Mouse (Mus musculus) forelimb bud, embryonic 11.5 days (tissue): ENCODE data around the gene Taok3.

Experiments
- DNase-seq: peaks from one replicate; pipeline ENCODE4 v3.0.0-alpha.2; 2012; ENCODE audit warnings: low read depth, low spot score

Gene Taok3

DNA sequence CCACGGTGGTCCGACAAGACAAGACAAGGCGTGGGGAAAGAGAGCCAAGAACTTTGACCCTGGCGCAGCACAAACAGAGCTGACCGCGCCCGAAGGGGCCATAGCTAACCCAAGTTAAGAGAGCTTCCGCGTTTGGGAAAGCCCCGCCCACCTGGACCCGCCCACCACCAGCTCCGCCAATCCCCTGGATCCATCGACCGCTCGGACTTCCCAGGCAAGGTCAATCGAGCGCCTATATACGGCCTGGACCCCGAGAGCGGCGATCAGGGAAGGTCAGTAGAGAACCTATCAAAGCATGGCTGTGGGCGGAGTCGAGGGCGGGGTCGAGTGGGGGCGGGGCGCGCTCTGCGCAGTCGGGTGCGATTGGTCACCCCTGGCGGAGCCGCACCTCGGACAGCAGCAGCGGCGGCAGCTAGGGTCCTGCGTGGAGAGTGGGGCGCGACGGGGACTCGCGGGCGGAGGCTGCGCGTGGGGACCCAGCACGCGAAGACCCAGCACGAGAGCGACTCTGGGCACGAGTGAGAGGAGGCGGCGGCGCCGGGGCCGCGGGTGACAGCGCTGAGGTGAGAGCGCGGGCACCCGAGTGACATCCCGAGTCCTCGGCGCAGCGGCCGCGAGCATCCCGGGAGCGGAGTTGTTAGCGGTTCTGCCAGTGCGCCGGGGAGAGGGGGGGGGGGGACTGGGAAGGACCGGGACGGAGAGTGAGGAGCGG lies at the start of gene Taok3:
TSS of gene Taok3 (plus strand) at position 353 of the 712 bp plus-strand sequence.
- DNase-seq: peak; percentile 99

DNA sequence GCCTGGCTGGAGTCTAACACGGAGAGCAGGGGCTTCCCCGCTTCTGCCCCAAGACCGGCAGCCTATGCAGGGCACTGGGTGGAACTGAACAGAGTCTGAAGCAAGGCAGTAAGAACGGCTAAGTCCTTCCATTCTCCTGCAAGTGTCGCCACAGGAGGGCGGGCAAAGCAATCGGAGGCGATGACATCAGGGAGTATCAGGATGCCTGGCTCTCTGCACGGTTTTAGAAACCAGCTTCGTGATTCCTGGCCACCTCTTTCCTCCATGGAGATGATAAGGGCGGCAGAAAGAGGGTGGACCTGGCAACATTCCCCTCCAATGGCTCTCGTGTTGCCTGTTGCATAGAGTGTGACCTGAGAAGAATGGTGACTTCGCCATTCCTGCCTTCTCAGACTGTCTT lies 32.2 kb upstream of the Taok3 start:
- DNase-seq: no peak

DNA sequence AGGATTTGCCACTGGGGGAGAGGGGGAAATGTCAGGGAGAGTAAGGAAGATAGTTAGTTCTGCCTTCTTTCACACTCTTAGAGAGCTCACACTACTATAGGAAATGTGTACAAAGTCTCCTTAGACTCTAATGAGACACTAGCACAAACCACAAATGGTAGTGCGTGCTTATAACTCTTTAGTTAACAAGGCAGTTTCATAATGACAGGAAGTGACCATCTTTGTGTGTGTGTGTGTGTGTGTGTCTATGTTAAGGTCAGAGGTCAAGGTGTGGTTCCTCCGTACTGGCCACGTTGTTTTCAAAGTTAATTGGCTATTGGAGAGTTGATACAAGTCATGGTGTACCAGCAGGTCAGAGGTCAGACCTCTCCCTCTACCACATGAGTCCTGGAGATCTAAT lies 30.8 kb upstream of the Taok3 start:
- DNase-seq: no peak

DNA sequence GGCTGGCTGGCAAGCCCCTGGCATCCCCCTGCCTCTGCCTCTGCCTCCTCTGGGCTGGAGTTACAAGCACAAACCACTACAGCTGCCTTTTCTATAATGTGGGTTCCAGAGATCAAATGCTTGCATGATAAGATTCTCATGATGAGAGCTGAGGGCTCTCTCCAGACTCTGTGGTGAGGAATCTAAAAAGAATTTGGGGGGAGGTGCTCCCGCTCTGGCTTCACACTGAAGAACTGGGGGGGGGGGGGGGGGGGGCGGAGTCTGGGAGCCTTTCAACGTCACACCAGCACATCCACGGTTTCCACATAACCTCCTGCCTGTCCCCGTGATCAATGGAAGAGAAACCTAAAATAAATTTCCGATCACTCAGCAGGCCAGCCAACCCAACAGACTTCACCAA lies 30.1 kb upstream of the Taok3 start:
- DNase-seq: no peak

DNA sequence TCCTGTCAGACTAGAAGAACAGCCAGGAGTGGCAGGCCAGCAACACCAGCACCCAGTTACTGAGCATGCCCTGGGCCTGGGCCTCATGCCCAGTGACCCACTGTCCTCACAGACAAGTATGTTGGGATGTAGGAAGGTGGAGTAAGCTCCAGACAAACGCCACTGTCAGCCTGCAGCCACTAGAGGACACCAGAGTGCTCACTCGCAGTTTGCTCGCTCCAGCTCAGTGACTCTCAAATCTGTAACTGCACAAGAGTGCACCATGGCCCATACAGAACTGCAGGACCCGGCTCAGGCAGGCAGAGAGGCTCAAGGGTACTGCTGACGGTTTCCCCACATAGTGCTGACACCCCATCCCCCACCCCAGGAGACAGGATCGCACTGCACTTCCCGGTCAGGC lies 25.5 kb upstream of the Taok3 start:
- peak; percentile 65 for DNase-seq

DNA sequence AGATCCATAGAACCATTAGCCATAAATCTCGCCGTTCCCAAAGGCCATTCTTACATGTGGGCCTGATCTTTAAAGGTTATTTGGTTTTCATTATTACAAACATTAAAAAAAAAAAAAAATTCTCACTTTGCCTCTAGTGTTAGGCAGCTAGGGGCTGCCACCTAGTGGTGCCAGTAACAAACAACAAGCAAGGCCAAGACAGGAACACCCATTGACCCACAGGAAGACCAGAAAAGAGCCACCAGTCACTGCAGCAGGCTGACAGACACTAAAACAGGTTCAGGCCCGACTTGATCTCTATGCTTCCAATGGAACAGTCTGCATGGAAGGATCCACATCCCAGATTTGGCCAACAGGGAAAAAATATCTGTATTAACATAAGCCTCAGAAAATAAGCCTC lies 23.2 kb upstream of the Taok3 start:
- DNase-seq: peak; percentile 56

DNA sequence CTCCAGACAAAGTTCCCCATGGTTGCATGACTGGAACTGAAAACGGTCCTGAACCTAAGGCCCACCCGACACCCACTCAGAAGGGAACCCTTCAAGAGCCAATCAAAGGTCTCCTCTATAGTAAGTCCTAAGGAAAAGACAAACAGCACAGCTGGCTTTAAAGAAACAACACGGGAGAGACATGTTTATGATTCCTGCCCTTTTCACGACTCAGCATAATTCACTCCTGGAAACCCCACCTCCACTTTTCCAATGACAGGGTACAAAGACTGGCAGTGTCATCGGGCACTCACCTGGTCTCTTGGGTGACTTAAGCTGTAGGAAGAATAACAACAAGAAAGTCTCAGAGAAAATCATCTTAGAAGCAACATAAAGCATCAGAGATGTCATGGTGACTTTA lies 20.9 kb upstream of the Taok3 start:
- DNase-seq: no peak

DNA sequence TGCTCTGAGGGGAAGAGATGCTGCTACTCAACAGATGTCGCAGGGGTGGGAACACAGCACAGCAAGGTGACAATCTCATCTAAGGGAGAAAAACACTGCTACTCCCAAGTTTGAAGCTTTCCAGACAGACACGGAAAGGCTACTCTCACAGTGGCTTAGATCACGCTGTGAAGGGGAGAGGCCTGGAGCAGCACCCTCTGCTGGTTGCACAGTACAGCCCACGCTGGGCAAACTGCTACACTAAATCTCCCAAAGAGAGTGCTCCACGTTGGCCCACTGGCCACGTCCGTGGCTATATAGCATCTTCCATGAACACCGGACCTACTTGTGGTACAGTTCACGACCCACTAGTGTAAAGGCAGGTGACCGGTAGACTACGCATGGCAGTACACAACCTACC lies 20.2 kb upstream of the Taok3 start:
- no peak for DNase-seq

DNA sequence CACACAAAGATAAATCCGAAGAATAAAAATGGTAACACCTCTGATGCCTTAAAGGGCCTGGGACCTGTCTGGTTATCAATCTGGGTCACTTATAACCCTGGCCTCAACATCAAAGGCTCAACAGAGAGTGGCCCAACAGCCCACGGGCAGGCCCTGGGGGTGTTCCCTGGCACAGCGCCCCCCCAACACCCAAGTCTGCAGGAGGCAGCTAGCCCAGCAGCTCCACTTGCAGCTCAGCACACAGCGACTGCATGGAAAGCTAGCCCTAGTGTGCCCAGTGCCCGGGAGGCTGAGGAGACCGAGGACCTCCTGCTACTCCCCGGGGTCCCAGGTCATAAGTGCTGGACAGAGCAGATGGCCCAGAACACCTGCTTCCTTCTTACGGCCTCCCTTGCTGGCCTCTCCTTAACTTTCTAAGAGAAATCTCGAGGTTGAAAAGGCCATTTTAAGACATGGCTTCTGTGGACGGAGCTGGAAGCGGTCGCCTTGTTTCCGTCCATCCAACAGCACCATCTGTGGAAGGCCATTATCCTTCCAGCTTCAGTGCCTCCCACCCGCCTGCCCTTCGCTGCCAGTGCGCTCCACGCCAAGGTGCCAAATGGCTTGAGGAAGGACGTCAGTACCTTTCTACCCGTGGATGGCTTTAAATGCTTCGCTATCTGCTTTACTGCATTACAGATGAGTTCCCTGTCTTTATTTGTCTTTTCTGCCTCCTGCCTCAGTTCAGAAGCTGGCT lies 16.6 kb upstream of the Taok3 start:
- DNase-seq: no peak

DNA sequence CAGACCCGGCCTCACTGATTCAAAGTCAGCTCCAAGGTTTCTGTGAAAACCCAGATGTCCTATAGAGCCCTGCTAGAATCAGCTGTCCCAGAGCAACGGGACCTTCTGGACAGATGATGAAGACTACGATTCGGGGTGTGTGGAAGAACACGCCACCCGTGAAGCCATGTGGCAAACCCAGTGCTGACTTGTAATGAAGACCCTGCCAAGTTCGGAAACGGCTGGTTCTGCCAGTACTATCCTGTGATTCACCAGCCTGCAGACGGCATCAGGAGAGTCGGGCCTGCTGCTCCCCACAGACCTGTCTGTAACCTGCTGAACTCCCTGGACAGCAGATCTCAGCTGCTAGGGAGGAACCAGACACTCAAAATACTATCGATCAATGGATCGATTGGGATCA lies 15.6 kb upstream of the Taok3 start:
- no peak for DNase-seq

DNA sequence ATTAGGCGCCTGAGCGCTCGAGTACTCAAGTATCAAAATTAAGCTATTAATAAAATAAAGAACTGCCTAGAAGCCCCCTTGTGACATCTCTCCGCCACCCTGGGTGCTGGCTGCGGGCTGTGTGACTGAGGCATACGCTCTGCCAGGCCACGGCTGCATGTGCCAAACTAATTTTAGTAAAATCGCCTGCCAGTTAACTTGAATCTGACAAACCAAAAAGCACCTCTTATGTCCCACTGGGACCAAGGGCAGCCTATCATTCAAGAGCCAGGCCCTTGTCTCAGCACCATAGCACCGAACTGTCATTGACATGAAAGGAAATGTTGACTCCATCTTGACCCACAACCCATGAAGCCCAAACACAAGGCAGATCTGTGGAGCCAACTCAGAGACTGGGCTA lies 14.2 kb upstream of the Taok3 start:
- no peak for DNase-seq

DNA sequence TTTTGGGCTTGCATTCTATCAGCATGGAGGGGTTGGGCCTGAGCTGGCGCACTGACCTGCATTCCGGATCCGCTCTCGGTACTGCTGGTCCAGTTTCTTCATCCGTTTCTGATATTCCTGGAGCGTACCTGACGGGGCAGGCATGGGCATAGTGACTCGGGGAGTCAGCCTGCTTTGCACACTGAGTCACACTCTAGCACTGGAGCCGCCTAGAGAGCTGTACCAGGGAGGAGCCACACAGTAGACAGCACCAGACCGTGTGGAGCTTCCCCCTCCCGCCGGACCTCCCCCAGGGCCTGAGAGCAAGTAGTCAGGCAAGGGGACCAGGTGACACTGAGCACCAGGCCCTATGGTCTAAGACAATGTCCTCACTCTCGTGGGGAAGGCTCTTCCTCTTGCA lies 11.6 kb upstream of the Taok3 start:
- no peak for DNase-seq

DNA sequence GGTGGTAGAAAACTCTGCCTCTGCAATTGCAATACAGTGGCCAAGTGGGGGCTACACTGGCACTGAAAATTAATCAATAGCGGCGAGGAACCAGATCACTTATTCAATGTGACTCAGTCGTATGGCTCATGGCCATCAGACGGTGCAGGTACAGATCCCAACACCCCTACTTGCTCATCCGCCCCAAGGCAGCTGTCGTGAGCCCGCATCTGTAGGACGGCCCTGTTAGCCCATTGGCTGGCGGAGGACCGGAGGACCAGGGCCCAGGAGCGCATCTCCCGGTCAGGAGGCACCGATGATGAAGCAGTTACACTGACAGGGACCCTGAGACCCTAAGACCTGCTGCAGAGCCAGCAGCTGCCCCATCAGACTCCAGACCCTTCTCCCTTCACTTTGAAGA lies 11.2 kb upstream of the Taok3 start:
- no peak for DNase-seq

DNA sequence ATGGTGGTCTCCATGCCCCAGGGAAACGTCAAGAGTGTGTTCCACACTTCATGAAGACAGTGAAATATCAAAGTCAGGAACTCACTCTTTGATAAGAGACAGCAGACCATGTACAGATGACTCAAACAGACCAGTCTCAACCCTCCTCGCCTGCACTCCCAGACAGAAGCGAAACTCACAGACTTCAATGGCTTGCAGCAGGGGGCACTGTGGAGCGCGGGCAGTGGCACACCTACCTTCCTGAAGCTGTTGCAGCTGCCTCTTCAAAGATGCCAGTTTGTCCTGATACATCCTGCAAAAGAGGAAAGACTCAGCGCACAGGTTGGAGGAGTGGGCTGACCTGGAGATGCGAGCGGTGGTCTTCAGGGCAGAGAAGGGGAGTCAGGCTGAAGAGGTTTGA lies 10.4 kb upstream of the Taok3 start:
- no peak for DNase-seq

DNA sequence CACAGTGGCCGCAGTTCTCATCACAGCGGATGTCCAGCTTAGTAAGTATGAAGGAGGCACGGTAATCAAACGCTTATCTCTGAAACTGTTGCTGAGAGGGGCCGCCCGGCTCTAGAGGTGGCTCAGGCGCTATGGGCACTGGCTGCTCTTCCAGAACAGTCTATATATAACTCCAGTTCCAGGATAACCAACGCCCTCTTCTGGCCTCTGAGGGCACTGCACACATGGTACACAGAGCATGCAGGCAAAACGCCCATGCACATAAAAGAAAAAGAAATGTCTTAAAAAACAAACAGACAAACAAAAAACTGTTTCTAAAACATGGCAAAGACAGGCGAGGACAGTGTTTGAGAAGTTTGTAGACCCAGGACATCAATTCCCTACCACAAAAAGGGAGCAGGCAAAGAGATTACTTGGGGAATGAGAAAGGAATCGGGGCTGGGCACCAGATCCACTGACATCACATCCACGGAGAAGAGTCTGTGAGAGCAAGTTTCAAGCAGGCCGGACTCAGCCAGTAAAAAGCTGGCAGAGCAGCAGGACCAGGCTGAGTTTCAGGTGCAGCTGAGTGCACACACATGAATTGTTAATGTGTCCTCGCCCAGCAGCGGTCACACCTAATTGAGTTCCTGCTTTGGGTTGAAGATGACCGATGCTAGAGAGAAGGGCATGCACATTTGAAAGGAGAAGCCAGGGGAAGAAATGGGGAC lies 8.7 kb upstream of the Taok3 start:
- no peak for DNase-seq

DNA sequence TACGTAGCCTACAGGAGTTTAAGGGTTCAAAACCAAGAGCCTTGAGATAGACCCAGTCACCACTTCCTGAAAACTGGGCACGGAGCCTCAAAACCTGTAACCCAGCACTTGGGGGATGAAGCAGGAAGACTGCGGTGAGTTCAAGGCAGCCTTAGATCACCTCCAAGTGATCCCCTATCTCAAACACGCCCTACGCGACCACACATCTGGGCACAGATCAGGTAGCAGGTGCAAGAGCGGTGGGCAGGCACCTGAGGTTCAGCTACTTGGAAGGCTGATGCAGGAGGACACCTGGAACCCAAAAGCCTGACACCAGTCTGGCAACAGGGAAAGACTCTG lies 8.2 kb upstream of the Taok3 start:
- no peak for DNase-seq

DNA sequence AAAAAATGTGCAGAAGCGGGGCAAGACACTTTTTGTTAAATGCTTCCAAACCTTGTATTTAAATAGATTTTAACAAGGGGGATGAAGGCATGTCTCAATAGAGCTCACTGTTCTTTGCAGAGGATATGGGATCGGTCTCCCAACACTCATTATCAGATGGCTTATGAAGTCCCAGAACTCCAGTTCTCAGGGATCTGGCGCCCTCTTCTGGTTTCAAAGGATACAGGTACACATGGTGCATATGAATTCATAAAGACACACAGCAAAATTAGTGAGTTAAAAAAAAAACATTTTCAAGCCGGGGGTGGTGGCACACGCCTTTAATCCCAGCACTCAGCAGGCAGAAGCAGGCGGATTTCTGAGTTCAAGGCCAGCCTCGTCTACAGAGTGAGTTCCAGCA lies 6.6 kb upstream of the Taok3 start:
- no peak for DNase-seq

DNA sequence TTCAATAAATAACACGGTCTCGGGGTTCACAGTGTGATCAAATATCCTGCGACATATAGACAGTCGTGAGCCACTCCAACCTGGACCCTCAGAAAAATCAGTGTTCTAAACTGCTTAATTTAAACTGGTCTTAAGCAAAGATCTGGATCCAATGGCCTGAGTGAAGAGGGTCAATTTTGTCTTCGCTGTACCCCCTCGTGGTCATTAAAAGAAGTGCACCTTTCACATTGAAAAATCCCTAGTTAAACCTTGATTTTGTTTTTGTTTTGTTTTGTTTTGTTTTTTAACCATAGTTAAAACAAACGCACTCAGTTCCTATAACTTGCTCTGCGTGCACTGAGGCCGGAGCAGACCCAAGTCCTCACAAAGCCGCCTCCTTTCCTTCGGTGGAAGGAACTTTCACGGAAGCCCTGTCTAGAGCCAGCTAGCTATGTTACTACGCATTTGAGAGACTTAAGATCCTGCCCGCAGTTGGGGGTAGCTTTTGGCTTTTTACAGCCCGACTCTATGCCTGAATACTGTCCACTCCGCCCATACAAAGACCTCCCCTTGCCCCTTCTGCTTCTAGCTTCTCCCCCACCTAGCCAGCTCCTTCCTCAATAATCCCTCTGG lies 5.2 kb upstream of the Taok3 start:
- DNase-seq: no peak

DNA sequence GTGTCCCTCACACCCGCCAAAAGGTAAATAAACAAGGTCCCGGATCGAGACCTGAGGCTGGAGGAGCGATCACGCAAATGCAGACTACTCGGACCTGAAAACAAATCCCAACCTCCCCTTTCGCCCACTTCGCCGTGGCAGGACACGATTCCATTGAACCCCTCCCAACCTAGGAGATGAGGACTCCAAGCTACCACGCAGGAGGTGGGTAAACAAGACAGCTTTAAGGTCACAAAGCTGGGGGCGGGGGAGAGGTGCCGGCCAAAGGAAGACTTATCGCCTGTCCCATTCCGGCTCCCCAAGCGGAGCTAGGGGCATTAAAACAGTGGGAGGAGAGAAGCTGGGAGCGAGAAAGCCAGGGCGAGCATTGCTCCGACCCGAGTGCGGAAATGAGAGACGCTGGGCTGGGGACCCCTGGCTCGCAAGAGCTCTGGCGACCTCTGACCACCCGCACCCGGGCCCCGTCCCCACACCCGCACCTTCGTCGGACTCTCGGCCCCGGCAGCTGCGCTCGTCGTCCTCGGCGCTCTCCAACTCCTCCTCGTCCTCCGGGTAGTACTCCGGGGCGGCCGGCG lies 4.6 kb upstream of the Taok3 start:
- no peak for DNase-seq

DNA sequence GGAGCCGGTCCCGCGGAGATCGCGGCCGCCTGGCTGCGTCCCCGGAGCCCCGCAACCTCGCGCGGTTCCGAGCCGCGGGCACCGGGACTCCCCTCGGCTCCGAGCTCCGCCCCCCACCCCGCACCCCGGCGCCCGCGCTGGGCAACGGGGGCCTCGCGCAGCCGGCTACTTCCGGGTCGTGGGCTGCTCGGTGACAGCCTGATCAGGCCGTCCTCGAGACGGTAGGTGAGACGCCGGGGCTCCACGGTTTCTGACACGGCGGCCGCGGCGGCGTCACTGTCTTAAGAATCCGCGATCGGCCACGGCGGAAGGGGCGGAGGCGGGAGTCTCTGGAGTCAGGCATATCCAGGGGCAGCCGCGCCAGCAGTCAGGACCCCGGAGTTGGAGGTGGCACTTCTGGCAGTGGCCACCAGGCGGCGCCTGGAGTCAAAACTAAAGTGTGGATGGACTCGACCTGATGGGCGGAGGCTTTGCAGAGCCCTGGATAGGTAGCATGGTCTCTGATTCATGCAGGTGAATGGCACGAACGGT lies 4.0 kb upstream of the Taok3 start, which contains the start of gene Suds3:
TSS of gene Suds3 (minus strand) at position 278 of the 531 bp plus-strand sequence.
- DNase-seq: peak; percentile 93

DNA sequence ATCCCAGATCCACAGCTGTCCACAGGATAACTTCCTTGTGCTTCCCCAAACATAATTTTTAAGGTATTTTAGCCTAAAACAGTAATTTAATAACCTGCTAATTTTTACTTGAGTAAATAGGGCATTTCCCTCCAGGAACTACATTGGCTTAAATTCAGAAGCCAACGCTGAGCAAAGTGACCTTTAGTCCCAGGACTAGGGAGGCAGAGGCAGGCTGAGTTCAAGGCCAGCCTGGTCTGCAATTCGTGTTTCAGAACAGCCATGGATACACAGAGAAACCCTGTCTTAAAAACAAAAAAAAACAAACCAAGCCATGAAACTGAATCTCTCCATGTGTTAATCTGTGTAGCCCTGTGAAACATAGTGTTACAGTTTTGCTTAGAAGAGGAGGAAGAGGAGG lies 3.3 kb upstream of the Taok3 start:
- DNase-seq: no peak

DNA sequence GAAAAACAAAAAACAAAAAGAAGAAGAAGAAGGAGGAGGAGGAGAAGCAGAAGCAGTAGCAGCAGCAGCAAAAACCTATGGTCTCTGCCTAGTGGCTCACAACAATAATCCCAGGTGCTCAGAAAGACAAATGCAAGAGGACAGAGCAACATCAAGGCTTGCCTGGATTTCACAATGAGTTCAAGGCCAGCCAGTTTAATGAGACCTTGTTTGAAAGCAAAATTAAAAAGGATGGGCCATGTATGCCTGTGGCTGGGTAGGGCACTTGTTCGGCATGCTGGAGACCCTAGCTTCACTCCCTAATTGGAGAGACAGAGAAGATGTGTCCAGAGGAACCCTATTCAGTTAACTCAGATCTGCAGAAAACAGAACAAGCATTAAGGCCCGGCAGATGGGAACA lies 2.7 kb upstream of the Taok3 start:
- no peak for DNase-seq
